ENCODE assay signal across 37 mouse cellular contexts in genomic region chr4:53027811-53028210, GRCm38 (mm10). TPM values are rescaled to one million over a fixed set of nuclear protein-coding genes. Genes with fewer than 3 reads are reported as not detected.
"Had no signal": no experiment of that assay in that cellular context is flagged by ENCODE, and none has a peak within 500 bp of the region (broad histone marks: within the 10 kb centered on the region; RNA-seq: fewer than 3 reads in every experiment).

No protein-coding gene starts in this region.

- H3K27ac ChIP-seq: embryonic facial prominence, embryonic 10.5 days; embryonic facial prominence, embryonic 12.5 days; embryonic facial prominence, embryonic 13.5 days; embryonic facial prominence, embryonic 15.5 days; forebrain, embryonic 10.5 days; forebrain, embryonic 12.5 days; forebrain, embryonic 13.5 days; forebrain, embryonic 15.5 days; gastrocnemius, adult 2 months had no signal

- H3K4me3 ChIP-seq: embryonic facial prominence, embryonic 10.5 days; embryonic facial prominence, embryonic 12.5 days; embryonic facial prominence, embryonic 13.5 days; embryonic facial prominence, embryonic 15.5 days; erythroblast, embryonic 14.5 days; forebrain, embryonic 10.5 days; forebrain, embryonic 12.5 days; forebrain, embryonic 13.5 days; forebrain, embryonic 15.5 days; gastrocnemius, adult 2 months had no signal

- H3K9me3 ChIP-seq: embryonic facial prominence, embryonic 10.5 days; embryonic facial prominence, embryonic 12.5 days; embryonic facial prominence, embryonic 15.5 days; forebrain, embryonic 10.5 days; forebrain, embryonic 12.5 days; forebrain, embryonic 15.5 days had no signal

- H3K4me2 ChIP-seq: embryonic facial prominence, embryonic 12.5 days; embryonic facial prominence, embryonic 13.5 days; embryonic facial prominence, embryonic 15.5 days; forebrain, embryonic 12.5 days; forebrain, embryonic 13.5 days; forebrain, embryonic 15.5 days had no signal

- H3K4me1 ChIP-seq: embryonic facial prominence, embryonic 10.5 days; embryonic facial prominence, embryonic 12.5 days; embryonic facial prominence, embryonic 13.5 days; embryonic facial prominence, embryonic 15.5 days; forebrain, embryonic 12.5 days; forebrain, embryonic 13.5 days; forebrain, embryonic 15.5 days had no signal

- H3K27me3 ChIP-seq: embryonic facial prominence, embryonic 12.5 days; embryonic facial prominence, embryonic 13.5 days; embryonic facial prominence, embryonic 15.5 days; forebrain, embryonic 12.5 days; forebrain, embryonic 13.5 days; forebrain, embryonic 15.5 days had no signal

- ATAC-seq: forebrain, embryonic 13.5 days; forebrain, embryonic 14.5 days; forebrain, embryonic 15.5 days; forebrain, embryonic 16.5 days; forebrain, postnatal 0 days had no signal

- DNase-seq: cerebellum, adult 18-20 months; cerebellum, adult 2 months; cerebellum, adult 8-10 months; cerebellum, adult 9-10 months; cerebellum, adult 9-11 months; cerebellum, postnatal 10 days; cerebellum, postnatal 14 days; cerebellum, postnatal 25 days; cerebellum, postnatal 36 days; embryo, embryonic 11 days; forebrain, postnatal 0 days; gastrocnemius, adult 2 months; gastrocnemius, postnatal 10 days; gastrocnemius, postnatal 14 days; gastrocnemius, postnatal 25 days; gastrocnemius, postnatal 36 days had no signal

- H3K9ac ChIP-seq: embryonic facial prominence, embryonic 12.5 days; embryonic facial prominence, embryonic 13.5 days; embryonic facial prominence, embryonic 15.5 days; forebrain, embryonic 12.5 days; forebrain, embryonic 13.5 days; forebrain, embryonic 15.5 days; forebrain, postnatal 0 days had no signal

RNA-seq across cellular contexts. Expression of gene Nipsnap3a, which starts 38.7 kb away (rescaled TPM):
- total RNA-seq: common myeloid progenitor, adult 5-6 weeks; forebrain, postnatal 0 days; gastrocnemius, adult 18-20 months; gastrocnemius, adult 2 months; gastrocnemius, adult 8-10 months; gastrocnemius, postnatal 10 days; gastrocnemius, postnatal 14 days; gastrocnemius, postnatal 25 days; gastrocnemius, postnatal 36 days; gastrocnemius, postnatal 4 days; granulocyte monocyte progenitor cell, adult 5-6 weeks had no signal
- polyA plus RNA-seq: cerebellum, adult 2 months; cortical plate, adult 2 months; embryonic facial prominence, embryonic 10.5 days; embryonic facial prominence, embryonic 11.5 days; embryonic facial prominence, embryonic 12.5 days; embryonic facial prominence, embryonic 13.5 days; embryonic facial prominence, embryonic 15.5 days; erythroblast, embryonic 14.5 days; forebrain, embryonic 10.5 days; forebrain, embryonic 11.5 days; forebrain, embryonic 12.5 days; forebrain, embryonic 13.5 days; forebrain, embryonic 14.5 days; forebrain, embryonic 15.5 days; forebrain, embryonic 16.5 days; forebrain, postnatal 0 days; frontal cortex, adult 2 months; gonadal fat pad, adult 2 months had no signal
